Mouse (Mus musculus) olfactory bulb, adult 2 months (tissue): ENCODE measurements around the gene Hoxa13.

Experiments
- CTCF ChIP-seq: fragments of 200-500 bp; IDR thresholded peaks from 2 replicates; pipeline ENCODE4 v1.5.1; 2012; ENCODE audit warnings: low read depth, mild to moderate bottlenecking, low read length, moderate library complexity; ENCODE audit not compliant: insufficient read depth
- POLR2A ChIP-seq: fragments of 200-500 bp; IDR thresholded peaks from 2 replicates; pipeline ENCODE4 v1.6.1; 2012; ENCODE audit warnings: mild to moderate bottlenecking, low read depth, low read length, moderate library complexity; ENCODE audit not compliant: insufficient read depth

- no peak for TF ChIP-seq POLR2A
- TF ChIP-seq CTCF = no peak
Measured at GRCm38 (mm10) chr6:52235866-52236265, 24.8 kb downstream of the Hoxa13 start.
